Mouse (Mus musculus): ENCODE results near the gene Ugt1a6b.

GRCm38 (mm10) chr1:88234646-88235045 is 131.6 kb downstream of the Ugt1a6b start:
- TF ChIP-seq POLR2A (IDR thresholded peaks at IDR 0.05; ENCODE audit: extremely low read depth, insufficient read depth, low read length) (no peak), CTCF (IDR thresholded peaks at IDR 0.05; ENCODE audit: extremely low read depth, insufficient read depth, low read length) (no peak)

All from cortical plate, adult 2 months (tissue).